8 mouse cellular contexts compared by ENCODE assay signal in genomic region chr6:126141472-126141871, GRCm38 (mm10). TPM values are rescaled to one million over a fixed set of nuclear protein-coding genes. Genes with fewer than 3 reads are reported as not detected.
A peak's percentile ranks its signal among the peaks of the same experiment; 100 is the strongest.
DNase-seq lines count a peak whose midpoint lies in the region; ATAC-seq and TF ChIP-seq lines count a peak whose summit lies in the region.

No protein-coding gene starts in this region.

- DNase-seq in adrenal gland, adult (ENCODE audit: inconsistent age in 2 of 2, low spot score in 1 of 2), result peak; percentile 54 to 71
- DNase-seq in adrenal gland, postnatal 4 days (ENCODE audit: low spot score in 2 of 2), result no peak
- DNase-seq in cerebellum, postnatal 25 days, result peak; percentile 46 to 51
- DNase-seq in heart, postnatal 25 days (ENCODE audit: low spot score), result peak; percentile 53
- peak; percentile 10 for DNase-seq in lung, adult 2 months
- no peak for DNase-seq in hindbrain, postnatal 0 days (ENCODE audit: low spot score)
- no peak for DNase-seq in midbrain, embryonic 14.5 days
- no peak for DNase-seq in left cerebral cortex, adult 9 months (ENCODE audit: low spot score in 2 of 2)

- no peak overlapping the region for H3K9ac ChIP-seq in hindbrain, postnatal 0 days (replicated peaks; ENCODE audit: low read length)
- no peak overlapping the region for H3K9ac ChIP-seq in midbrain, embryonic 14.5 days (replicated peaks; ENCODE audit: low read length)

- H3K27ac ChIP-seq in hindbrain, postnatal 0 days, result no peak overlapping the region
- H3K27ac ChIP-seq in midbrain, embryonic 14.5 days (replicated peaks; ENCODE audit: low read depth, low read length), result no peak overlapping the region

- intact Hi-C loops in heart, postnatal 25 days (cut with DNase I), result loop anchor here (5.0 kb wide), 1 partner anchor 34 kb away; no protein-coding TSS in a partner anchor

- no peak for TF ChIP-seq POLR2A in lung, adult 2 months (IDR thresholded peaks at IDR 0.05; ENCODE audit: borderline replicate concordance, extremely low read depth, low read depth, low read length)

- no peaks in the 10 kb centered on the region for H3K27me3 ChIP-seq in hindbrain, postnatal 0 days (ENCODE audit: insufficient read depth, low read length)
- no peaks in the 10 kb centered on the region for H3K27me3 ChIP-seq in midbrain, embryonic 14.5 days (ENCODE audit: control insufficient read depth, insufficient read depth, low read length)

- no peak; the same call in 1 of the 2 replicates for ATAC-seq in hindbrain, postnatal 0 days
- ATAC-seq in midbrain, embryonic 14.5 days (ENCODE audit: low FRiP score, low TSS enrichment), result no peak

- WGBS in lung, adult 2 months, result 37% methylated on average over 13 of the region's 13 CpGs
- WGBS in hindbrain, postnatal 0 days, result 54% methylated on average over 13 of the region's 13 CpGs
- WGBS in midbrain, embryonic 14.5 days, result 73% methylated on average over 13 of the region's 13 CpGs

- no peak overlapping the region for H3K4me2 ChIP-seq in hindbrain, postnatal 0 days (ENCODE audit: low read depth, low read length)
- no peak overlapping the region for H3K4me2 ChIP-seq in midbrain, embryonic 14.5 days (ENCODE audit: low read length)

- no peaks in the 10 kb centered on the region for H3K36me3 ChIP-seq in hindbrain, postnatal 0 days (ENCODE audit: insufficient read depth, low read length)
- no peaks in the 10 kb centered on the region for H3K36me3 ChIP-seq in midbrain, embryonic 14.5 days (ENCODE audit: control insufficient read depth, insufficient read depth, low read length)

- no peak overlapping the region for H3K4me3 ChIP-seq in lung, adult 2 months (replicated peaks; ENCODE audit: extremely low read depth, low read depth, low read length)
- no peak overlapping the region for H3K4me3 ChIP-seq in hindbrain, postnatal 0 days (ENCODE audit: low read length)
- H3K4me3 ChIP-seq in midbrain, embryonic 14.5 days (replicated peaks; ENCODE audit: low read depth, low read length), result no peak overlapping the region

- H3K4me1 ChIP-seq in lung, adult 2 months (ENCODE audit: control insufficient read depth, insufficient read depth, low read length), result peaks cover 6% of the 10 kb centered on the region; the same call in 1 of the 2 replicates
- H3K4me1 ChIP-seq in hindbrain, postnatal 0 days (ENCODE audit: insufficient read depth, low read length), result 0 out of 2 replicates have a peak, but pooled peaks cover 3% of the 10 kb centered on the region
- no peaks in the 10 kb centered on the region for H3K4me1 ChIP-seq in midbrain, embryonic 14.5 days (ENCODE audit: control insufficient read depth, insufficient read depth, low read length)

- H3K9me3 ChIP-seq in hindbrain, postnatal 0 days (ENCODE audit: low read length), result no peaks in the 10 kb centered on the region
- H3K9me3 ChIP-seq in midbrain, embryonic 14.5 days (ENCODE audit: control insufficient read depth, low read length), result no peaks in the 10 kb centered on the region

- no peak for TF ChIP-seq CTCF in lung, adult 2 months (IDR thresholded peaks at IDR 0.05; ENCODE audit: insufficient read depth, low read length)
- TF ChIP-seq CTCF in hindbrain, postnatal 0 days (IDR thresholded peaks at IDR 0.05; ENCODE audit: low read depth), result no peak

RNA-seq across cellular contexts. Expression of gene Ntf3, which starts 25.2 kb away (rescaled TPM):
- 1 to 10 TPM in 1 of 2 experiments, under 1 TPM in 1; 0.85 to 1.5 TPM for total RNA-seq in adrenal gland, postnatal 4 days (2021)
- 1 to 10 TPM; 2.8 to 5.2 TPM for total RNA-seq in heart, postnatal 25 days (2021)
- polyA plus RNA-seq in lung, adult 2 months (2012; rRNA removed), result 1.5 and 1.7 TPM in 2 replicates
- 6.7 and 8.9 TPM in 2 replicates for total RNA-seq in hindbrain, postnatal 0 days (2014; rRNA removed)
- 7.9 and 9.1 TPM in 2 replicates for polyA plus RNA-seq in hindbrain, postnatal 0 days (2015; fragmentation: Nextera tagmentation; extraction: Ambion mirVana)
- polyA plus RNA-seq in midbrain, embryonic 14.5 days (2014; fragmentation: Nextera tagmentation; extraction: Ambion mirVana), result 1.4 and 1.8 TPM in 2 replicates

Comparison
In these comparisons a context has a peak if more than half of its experiments do, and no peak if none do; other contexts are left out.
1. DNase-seq: peak in adrenal gland, adult (2 of 2), cerebellum, postnatal 25 days (2 of 2), heart, postnatal 25 days (single experiment) and lung, adult 2 months (single experiment); none in adrenal gland, postnatal 4 days (0 of 2), hindbrain, postnatal 0 days (single experiment), midbrain, embryonic 14.5 days (single experiment) and left cerebral cortex, adult 9 months (0 of 2).